Mouse (Mus musculus): ENCODE results near the gene Cd70.
"Not testable (repeated sequence)": the region's sequence is repeated elsewhere in the genome, so short reads cannot be mapped to it uniquely, and the experiment has no call there.

The Cd70 gene

GRCm38 (mm10) chr17:57134693-57135092 lies 14.9 kb downstream of the Cd70 start:
- no peak for DNase-seq (ENCODE audit: inconsistent ontology term)

- DNase-seq (ENCODE audit: inconsistent ontology term) = not testable (repeated sequence)
Observed at GRCm38 (mm10) chr17:57134021-57134420, 15.6 kb downstream of the Cd70 start.

- no peak for DNase-seq (ENCODE audit: inconsistent ontology term)
Observed at GRCm38 (mm10) chr17:57131793-57132192, 17.8 kb downstream of the Cd70 start.

- DNase-seq (ENCODE audit: inconsistent ontology term) = no peak
Observed at GRCm38 (mm10) chr17:57125853-57126622, 23.5 kb downstream of the Cd70 start.

- DNase-seq (ENCODE audit: inconsistent ontology term) = no peak
Observed at GRCm38 (mm10) chr17:57124792-57125191, 24.8 kb downstream of the Cd70 start.

GRCm38 (mm10) chr17:57123192-57124118 lies 26.1 kb downstream of the Cd70 start:
- no peak for DNase-seq (ENCODE audit: inconsistent ontology term)

GRCm38 (mm10) chr17:57121856-57122255 lies 27.7 kb downstream of the Cd70 start:
- no peak for DNase-seq (ENCODE audit: inconsistent ontology term)

GRCm38 (mm10) chr17:57118524-57119349 lies 30.8 kb downstream of the Cd70 start:
- no peak for DNase-seq (ENCODE audit: inconsistent ontology term)

GRCm38 (mm10) chr17:57116801-57117200 lies 32.8 kb downstream of the Cd70 start:
- no peak for DNase-seq (ENCODE audit: inconsistent ontology term)

- no peak for DNase-seq (ENCODE audit: inconsistent ontology term)
Observed at GRCm38 (mm10) chr17:57112768-57113474, 36.7 kb downstream of the Cd70 start.

- DNase-seq (ENCODE audit: inconsistent ontology term) = no peak
Observed at GRCm38 (mm10) chr17:57110005-57110404, 39.6 kb downstream of the Cd70 start.

- DNase-seq (ENCODE audit: inconsistent ontology term) = no peak
Observed at GRCm38 (mm10) chr17:57108666-57109171, 40.9 kb downstream of the Cd70 start.

- no peak for DNase-seq (ENCODE audit: inconsistent ontology term)
Observed at GRCm38 (mm10) chr17:57108040-57108665, 41.4 kb downstream of the Cd70 start.

- no peak for DNase-seq (ENCODE audit: inconsistent ontology term)
Observed at GRCm38 (mm10) chr17:57107064-57107463, 42.5 kb downstream of the Cd70 start.

- DNase-seq (ENCODE audit: inconsistent ontology term) = no peak
Observed at GRCm38 (mm10) chr17:57106035-57106368, 43.6 kb downstream of the Cd70 start.

- DNase-seq (ENCODE audit: inconsistent ontology term) = peak; percentile 77
Observed at GRCm38 (mm10) chr17:57105181-57106034, 44.2 kb downstream of the Cd70 start, which contains the start of gene Tnfsf9. Tnfsf9 (plus strand) TSS chr17:57105325.

- no peak for DNase-seq (ENCODE audit: inconsistent ontology term)
Observed at GRCm38 (mm10) chr17:57104496-57104895, 45.1 kb downstream of the Cd70 start.

- no peak for DNase-seq (ENCODE audit: inconsistent ontology term)
Observed at GRCm38 (mm10) chr17:57102276-57102675, 47.3 kb downstream of the Cd70 start.

- no peak for DNase-seq (ENCODE audit: inconsistent ontology term)
Observed at GRCm38 (mm10) chr17:57099629-57100325, 49.8 kb downstream of the Cd70 start.

All from Muller cell, postnatal 12 days (primary cell).